Mouse (Mus musculus): ENCODE measurements around the gene Med31. TPM values are rescaled to one million over a fixed set of nuclear protein-coding genes. Genes with fewer than 3 reads are reported as not detected.
A peak's percentile ranks its signal among the peaks of the same experiment; 100 is the strongest.

Gene Med31
- polyA plus RNA-seq, 1 experiment from 2014 or later = 45.5 TPM

- 72% methylated on average over 4 of the region's 4 CpGs for WGBS
- H3K4me3 ChIP-seq = no peak overlapping the region
- H3K4me1 ChIP-seq = no peaks in the 10 kb centered on the region
- no peaks in the 10 kb centered on the region for H3K36me3 ChIP-seq
- H3K9ac ChIP-seq = no peak overlapping the region
- no peak overlapping the region for H3K4me2 ChIP-seq
- no peak for ATAC-seq (ENCODE audit: borderline replicate concordance, extremely low read depth, low FRiP score, low TSS enrichment)
- H3K9me3 ChIP-seq = no peaks in the 10 kb centered on the region
- no peaks in the 10 kb centered on the region for H3K27me3 ChIP-seq
- H3K27ac ChIP-seq = no peak overlapping the region
Observed at GRCm38 (mm10) chr11:72223414-72223813, 8.0 kb upstream of the Med31 start.

DNA sequence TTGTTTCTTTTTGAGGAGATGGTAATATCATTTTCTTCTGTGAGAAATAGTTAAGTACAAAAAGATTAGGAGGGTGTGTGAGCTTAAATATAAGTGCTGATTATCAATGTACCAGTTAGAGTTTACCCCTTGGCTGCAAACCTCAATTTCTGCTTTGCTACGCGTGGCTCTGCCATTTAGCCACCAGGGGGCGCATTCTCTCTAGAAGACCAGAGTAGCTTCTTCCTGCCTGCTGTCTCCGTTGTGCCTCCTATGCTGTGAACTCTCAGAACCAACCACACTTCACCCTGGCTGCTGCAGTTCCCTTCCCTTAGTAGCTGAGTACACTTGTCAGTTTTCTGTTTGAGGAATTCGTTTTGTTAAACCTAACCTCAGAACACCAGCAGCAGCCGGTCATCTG, 5.9 kb upstream of the Med31 start:
- no peak overlapping the region for H3K4me2 ChIP-seq
- 17% methylated on average over 6 of the region's 6 CpGs for WGBS
- H3K36me3 ChIP-seq = no peaks in the 10 kb centered on the region
- no peak overlapping the region for H3K4me3 ChIP-seq
- no peaks in the 10 kb centered on the region for H3K4me1 ChIP-seq
- H3K27me3 ChIP-seq = no peaks in the 10 kb centered on the region
- no peak; the same call in 1 of the 2 replicates for ATAC-seq (ENCODE audit: borderline replicate concordance, extremely low read depth, low FRiP score, low TSS enrichment)
- no peak overlapping the region for H3K9ac ChIP-seq
- H3K9me3 ChIP-seq = no peaks in the 10 kb centered on the region
- H3K27ac ChIP-seq = no peak overlapping the region

- no peak for ATAC-seq (ENCODE audit: borderline replicate concordance, extremely low read depth, low FRiP score, low TSS enrichment)
- peaks cover 6% of the 10 kb centered on the region; the same call in 1 of the 2 replicates for H3K4me1 ChIP-seq
- WGBS = 70% methylated on average over 5 of the region's 5 CpGs
- no peaks in the 10 kb centered on the region for H3K27me3 ChIP-seq
- no peak overlapping the region for H3K27ac ChIP-seq
- no peak overlapping the region for H3K9ac ChIP-seq
- no peak overlapping the region for H3K4me2 ChIP-seq
- H3K9me3 ChIP-seq = no peaks in the 10 kb centered on the region
- H3K36me3 ChIP-seq = peaks cover 3% of the 10 kb centered on the region
- no peak overlapping the region for H3K4me3 ChIP-seq
Observed at GRCm38 (mm10) chr11:72217116-72217515, 1.7 kb upstream of the Med31 start.

DNA sequence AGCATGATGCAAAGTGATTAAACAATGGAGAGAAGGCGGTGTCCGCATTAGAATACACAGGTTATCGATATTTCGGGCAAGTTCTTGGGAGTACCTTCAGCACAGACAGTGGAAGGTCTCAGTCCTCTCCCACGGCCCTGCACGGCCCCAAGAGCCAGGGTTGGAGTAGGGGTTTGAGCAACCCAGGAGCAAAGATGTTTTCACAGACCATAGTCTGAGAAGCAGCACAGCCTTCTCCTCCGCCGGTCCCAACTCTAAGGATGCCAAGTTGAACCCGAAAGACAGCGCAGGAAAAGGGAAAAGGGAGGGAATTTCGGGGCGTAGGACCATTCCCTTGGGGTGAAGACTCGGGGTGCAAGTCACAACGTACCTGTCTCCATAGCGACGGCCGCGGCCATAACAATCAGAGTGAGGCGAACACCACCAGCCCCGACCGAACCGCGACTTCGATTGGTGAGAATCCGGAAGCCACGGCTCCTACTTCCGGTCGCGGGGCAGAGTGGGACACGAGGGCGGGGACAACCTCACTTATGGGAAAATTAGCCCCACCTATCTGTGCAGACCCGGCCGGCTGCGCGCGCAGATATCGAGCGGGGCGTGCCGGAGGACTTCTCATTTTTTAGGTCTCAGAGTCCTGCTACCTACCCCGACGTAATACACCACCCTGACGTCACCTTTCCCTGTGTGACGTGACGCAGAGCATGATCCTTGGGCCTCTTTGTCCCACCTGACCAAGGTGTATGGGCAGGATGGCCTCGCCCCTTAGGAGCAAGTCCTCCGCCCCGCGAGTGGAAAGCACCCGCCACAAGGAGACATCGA, 592 bp downstream of the Med31 start:
- peak overlapping the region; percentile 95 for H3K4me2 ChIP-seq

DNA sequence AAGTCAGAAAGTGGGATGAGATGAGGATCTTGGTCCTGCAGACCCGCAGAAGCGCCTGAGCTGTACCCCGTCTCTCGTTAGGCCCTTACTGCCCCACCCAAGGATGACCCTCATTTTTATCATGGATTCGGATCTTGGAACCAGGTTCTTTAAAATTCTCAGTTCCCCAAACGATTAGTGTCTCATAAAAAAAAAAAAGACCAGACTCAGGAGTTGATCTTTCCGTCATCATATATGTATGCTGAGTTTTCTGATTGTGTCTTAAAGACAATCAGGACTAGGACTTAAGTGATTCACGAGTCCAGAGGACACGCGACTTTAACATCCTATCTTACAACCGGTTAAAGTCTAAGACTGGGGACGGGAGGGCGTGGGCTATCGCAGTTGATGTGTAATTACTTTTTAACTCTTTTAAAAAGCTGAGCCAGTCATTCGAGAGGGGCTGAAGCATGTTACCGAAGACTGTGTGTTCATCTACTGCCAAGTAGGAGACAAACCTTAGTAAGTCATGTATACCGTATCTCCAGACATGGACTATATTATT, 7.5 kb downstream of the Med31 start:
- Histone ChIP-seq H3K4me1 (peaks cover 20% of the 10 kb centered on the region), H3K4me3 (peak overlapping the region; percentile 73), H3K36me3 (peaks cover 28% of the 10 kb centered on the region), H3K4me2 (peak overlapping the region; percentile 88), H3K27ac (peak overlapping the region; percentile 69; the same call in 1 of the 2 replicates), H3K9ac (peak overlapping the region; percentile 73), H3K27me3 (no peaks in the 10 kb centered on the region), H3K9me3 (no peaks in the 10 kb centered on the region)
- 9% methylated on average over 17 of the region's 17 CpGs for WGBS
- ATAC-seq (ENCODE audit: borderline replicate concordance, extremely low read depth, low FRiP score, low TSS enrichment) = no peak

More for the DNA sequence above, 592 bp downstream of the Med31 start:
- H3K9me3 ChIP-seq = no peaks in the 10 kb centered on the region
- peak overlapping the region; percentile 72 for H3K4me3 ChIP-seq
- H3K27ac ChIP-seq = peak overlapping the region; percentile 51
- peaks cover 6% of the 10 kb centered on the region; the same call in 1 of the 2 replicates for H3K4me1 ChIP-seq
- no peaks in the 10 kb centered on the region for H3K27me3 ChIP-seq
- peak; percentile 95 for ATAC-seq (ENCODE audit: borderline replicate concordance, extremely low read depth, low FRiP score, low TSS enrichment)
- WGBS = 1% methylated on average over 51 of the region's 51 CpGs
- peak overlapping the region; percentile 72 for H3K9ac ChIP-seq
- H3K36me3 ChIP-seq = peaks cover 25% of the 10 kb centered on the region

- Histone ChIP-seq H3K9ac (peak within 1 kb of the TSS; percentile 73), H3K4me3 (peak within 1 kb of the TSS; percentile 73), H3K27ac (peak within 1 kb of the TSS; percentile 69), H3K4me1 (peaks cover 20% of the 10 kb centered on the region), H3K9me3 (no peaks in the 10 kb centered on the region), H3K27me3 (no peaks in the 10 kb centered on the region), H3K4me2 (peak within 1 kb of the TSS; percentile 88), H3K36me3 (peaks cover 27% of the 10 kb centered on the region)
- peak; percentile 94 for ATAC-seq (ENCODE audit: borderline replicate concordance, extremely low read depth, low FRiP score, low TSS enrichment)
- under 1% methylated on average over 42 of the region's 42 CpGs for WGBS
Observed at GRCm38 (mm10) chr11:72207204-72207833, 8.1 kb downstream of the Med31 start, which contains the start of the genes 4933427D14Rik and Txndc17. 4933427D14Rik (minus strand) TSS chr11:72207459. Txndc17 (plus strand) TSS chr11:72207547.

- ATAC-seq (ENCODE audit: borderline replicate concordance, extremely low read depth, low FRiP score, low TSS enrichment) = peak; percentile 37
- peak within 1 kb of the TSS; percentile 73 for H3K4me3 ChIP-seq
- WGBS = under 1% methylated on average over 43 of the region's 43 CpGs
Observed at GRCm38 (mm10) chr11:72206341-72207203, 8.8 kb downstream of the Med31 start, which contains the start of gene Gm43951. Gm43951 (minus strand) TSS chr11:72206840.

DNA sequence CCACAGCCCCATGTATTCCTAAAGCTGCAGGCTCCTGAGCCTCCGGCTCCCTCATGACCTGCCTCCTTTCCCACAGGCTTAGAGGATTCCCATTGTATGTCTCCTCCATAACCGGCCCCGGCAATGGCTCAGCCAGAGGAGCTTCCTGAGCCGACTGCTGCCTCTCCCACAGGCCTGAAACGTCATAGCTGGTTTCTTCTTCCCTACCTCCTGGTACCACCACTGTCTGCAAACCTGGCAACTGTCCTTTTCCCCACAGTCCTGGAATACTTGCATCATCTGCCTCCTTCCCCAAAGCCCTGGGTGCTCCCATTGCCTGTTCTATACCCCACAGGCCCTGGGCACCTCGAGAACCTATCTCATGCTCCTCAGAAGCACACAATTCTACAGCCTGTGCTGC, 10.1 kb downstream of the Med31 start:
- H3K4me2 ChIP-seq = peak overlapping the region; percentile 88; the same call in 1 of the 2 replicates

More at GRCm38 (mm10) chr11:72206341-72207203, 8.8 kb downstream of the Med31 start, which contains the start of gene Gm43951:
- H3K9me3 ChIP-seq = no peaks in the 10 kb centered on the region
- peak within 1 kb of the TSS; percentile 73 for H3K9ac ChIP-seq
- peaks cover 27% of the 10 kb centered on the region for H3K36me3 ChIP-seq
- peak within 1 kb of the TSS; percentile 88 for H3K4me2 ChIP-seq
- H3K27ac ChIP-seq = peak within 1 kb of the TSS; percentile 69
- H3K27me3 ChIP-seq = no peaks in the 10 kb centered on the region
- peaks cover 20% of the 10 kb centered on the region for H3K4me1 ChIP-seq

DNA sequence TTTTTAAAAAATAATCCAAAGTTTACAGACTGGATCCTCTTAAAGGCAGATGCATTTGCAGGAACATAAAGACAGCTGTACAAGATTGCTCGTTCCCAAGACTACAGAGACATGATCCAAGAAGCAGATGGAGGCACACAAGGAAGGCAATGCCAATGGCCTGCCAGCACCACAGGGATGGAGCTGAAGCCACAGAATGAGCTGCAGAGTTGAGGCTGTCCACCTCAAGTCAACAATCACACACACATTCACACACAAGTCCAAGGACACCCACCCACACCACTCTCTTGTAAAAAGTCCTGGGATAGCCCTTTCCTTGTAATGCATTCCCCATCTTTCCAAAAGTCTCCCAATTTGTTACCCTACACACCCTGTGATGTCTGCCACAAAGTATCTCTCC, 12.0 kb downstream of the Med31 start:
- Histone ChIP-seq H3K4me1 (peaks cover 20% of the 10 kb centered on the region), H3K27me3 (no peaks in the 10 kb centered on the region)
- WGBS = 85% methylated on average over 1 of the region's 1 CpGs

More for the DNA sequence above, 10.1 kb downstream of the Med31 start:
- H3K4me3 ChIP-seq = no peak overlapping the region
- no peaks in the 10 kb centered on the region for H3K27me3 ChIP-seq
- ATAC-seq (ENCODE audit: borderline replicate concordance, extremely low read depth, low FRiP score, low TSS enrichment) = no peak
- H3K4me1 ChIP-seq = peaks cover 20% of the 10 kb centered on the region
- no peak overlapping the region for H3K9ac ChIP-seq
- no peaks in the 10 kb centered on the region for H3K9me3 ChIP-seq
- peaks cover 17% of the 10 kb centered on the region for H3K36me3 ChIP-seq
- no peak overlapping the region for H3K27ac ChIP-seq
- 76% methylated on average over 6 of the region's 6 CpGs for WGBS

GRCm38 (mm10) chr11:72196506-72196905, 18.9 kb downstream of the Med31 start:
- peaks cover 20% of the 10 kb centered on the region for H3K36me3 ChIP-seq
- no peak overlapping the region for H3K4me3 ChIP-seq
- no peak overlapping the region for H3K9ac ChIP-seq
- H3K4me2 ChIP-seq = no peak overlapping the region
- no peaks in the 10 kb centered on the region for H3K4me1 ChIP-seq
- H3K9me3 ChIP-seq = no peaks in the 10 kb centered on the region
- ATAC-seq (ENCODE audit: borderline replicate concordance, extremely low read depth, low FRiP score, low TSS enrichment) = no peak
- WGBS = 79% methylated on average over 8 of the region's 8 CpGs
- peak overlapping the region; percentile 54 for H3K27ac ChIP-seq
- no peaks in the 10 kb centered on the region for H3K27me3 ChIP-seq

More for the DNA sequence above, 12.0 kb downstream of the Med31 start:
- no peak overlapping the region for H3K9ac ChIP-seq
- H3K36me3 ChIP-seq = peaks cover 12% of the 10 kb centered on the region
- H3K4me2 ChIP-seq = no peak overlapping the region
- H3K27ac ChIP-seq = no peak overlapping the region
- H3K9me3 ChIP-seq = no peaks in the 10 kb centered on the region
- ATAC-seq (ENCODE audit: borderline replicate concordance, extremely low read depth, low FRiP score, low TSS enrichment) = no peak
- H3K4me3 ChIP-seq = no peak overlapping the region

DNA sequence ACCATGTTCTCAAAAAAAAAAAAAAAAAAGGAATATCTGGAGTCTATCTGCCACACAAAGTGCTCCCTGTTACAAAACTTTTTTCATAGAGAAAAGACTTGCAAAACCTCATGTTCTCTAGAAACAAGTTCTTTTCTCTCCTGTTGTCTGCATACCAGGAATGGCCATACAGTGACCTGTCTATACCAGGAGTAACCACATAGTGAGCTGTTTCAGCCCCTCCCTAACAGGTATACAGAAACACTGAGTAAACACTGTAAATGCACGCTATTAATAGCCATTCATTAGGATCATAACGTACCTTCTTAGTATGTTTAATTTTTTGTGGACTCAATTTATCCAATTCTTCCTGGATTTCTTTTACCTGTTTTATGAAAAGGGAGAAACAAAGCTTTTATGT, 21.1 kb downstream of the Med31 start:
- peaks cover 36% of the 10 kb centered on the region for H3K36me3 ChIP-seq
- WGBS = 86% methylated on average over 2 of the region's 2 CpGs

More for the DNA sequence above, 21.1 kb downstream of the Med31 start:
- H3K4me2 ChIP-seq = no peak overlapping the region
- no peaks in the 10 kb centered on the region for H3K4me1 ChIP-seq
- H3K4me3 ChIP-seq = no peak overlapping the region
- no peaks in the 10 kb centered on the region for H3K9me3 ChIP-seq
- no peak overlapping the region for H3K27ac ChIP-seq
- H3K9ac ChIP-seq = no peak overlapping the region
- ATAC-seq (ENCODE audit: borderline replicate concordance, extremely low read depth, low FRiP score, low TSS enrichment) = no peak
- no peaks in the 10 kb centered on the region for H3K27me3 ChIP-seq

All from lung, embryonic 15.5 days (tissue).